Mouse (Mus musculus) forebrain, postnatal 0 days (tissue): ENCODE data around the gene Ubxn6. TPM values are rescaled to one million over a fixed set of nuclear protein-coding genes. Genes with fewer than 3 reads are reported as not detected.
"Not testable (repeated sequence)": the region's sequence is repeated elsewhere in the genome, so short reads cannot be mapped to it uniquely, and the experiment has no call there.

Experiments used
- ATAC-seq: fragments of 200-750 bp; cut with Nextera tagmentation; 2 replicates; pipeline ENCODE4 v1.8.0; 2017; ENCODE audit warnings: mild to moderate bottlenecking, moderate library complexity
- DNase-seq: peaks from one replicate; pipeline ENCODE4 v3.0.0-alpha.2; 2015
- H3K27ac ChIP-seq: fragments of 300-500 bp; sonication (generic); 2 replicates; pipeline ENCODE4 v1.5.1; 2014; ENCODE audit warnings: low read depth, mild to moderate bottlenecking, antibody characterized with exemption, low read length, moderate library complexity, mixed read lengths
- H3K27me3 ChIP-seq: fragments of 300-500 bp; sonication (generic); 2 replicates; pipeline ENCODE4 v1.6.1; 2014; ENCODE audit warnings: mild to moderate bottlenecking, low read length, mixed read lengths; ENCODE audit not compliant: insufficient read depth
- H3K36me3 ChIP-seq: fragments of 300-500 bp; sonication (generic); 2 replicates; pipeline ENCODE4 v1.6.1; 2014; ENCODE audit warnings: mild to moderate bottlenecking, moderate library complexity; ENCODE audit not compliant: insufficient read depth
- H3K4me1 ChIP-seq: fragments of 300-500 bp; sonication (generic); 2 replicates; pipeline ENCODE4 v1.6.1; 2014; ENCODE audit warnings: antibody characterized with exemption; ENCODE audit not compliant: insufficient read depth
- H3K4me2 ChIP-seq: fragments of 300-500 bp; sonication (generic); 2 replicates; pipeline ENCODE4 v1.6.1; 2014; ENCODE audit warnings: low read depth, mild to moderate bottlenecking, moderate library complexity
- H3K4me3 ChIP-seq: fragments of 300-500 bp; sonication (generic); 2 replicates; pipeline ENCODE4 v1.5.1; 2014; ENCODE audit warnings: low read depth, low read length, mixed read lengths
- H3K9ac ChIP-seq: fragments of 300-500 bp; sonication (generic); 2 replicates; pipeline ENCODE4 v1.6.1; 2014; ENCODE audit warnings: mild to moderate bottlenecking
- H3K9me3 ChIP-seq: fragments of 300-500 bp; sonication (generic); 2 replicates; pipeline ENCODE4 v1.6.1; 2016; ENCODE audit warnings: low read length
- CTCF ChIP-seq: sonication (generic); IDR thresholded peaks from 2 replicates; pipeline ENCODE4 v1.5.1; 2016; ENCODE audit warnings: antibody characterized with exemption, control low read depth, low read depth
- WGBS: fragments of 180-500 bp; shearing (Covaris S2); extraction: QIAGEN DNeasy Blood & Tissue Kit; methylation state at CpG from one replicate; pipeline ENCODE4 v1.1.7; 2014; 5-methylcytosine and 5-hydroxymethylcytosine counted together
- polyA plus RNA-seq: library from polyadenylated mRNA; unstranded; fragments of >200 nt; fragmentation: Nextera tagmentation; extraction: Ambion mirVana; gene quantifications from 2 replicates; pipeline ENCODE4 v1.2.1, GENCODE M21; 2015
- total RNA-seq: library from RNA; depleted of rRNA; stranded (reverse); fragments of >200 nt; gene quantifications from 2 replicates; pipeline ENCODE4 v1.2.3, GENCODE M21; 2014

Ubxn6 gene
- total and polyA plus RNA-seq, 2 experiments from 2014 or later: 88.1 to 90.3 TPM

GRCm38 (mm10) chr17:56108334-56109044 is 33.7 kb upstream of the Ubxn6 start:
- 81% methylated on average over 6 of the region's 6 CpGs for WGBS
- peak; percentile 17; the same call in 1 of the 2 replicates for ATAC-seq
- H3K27ac ChIP-seq: no peak overlapping the region
- peaks cover 10% of the 10 kb centered on the region; the same call in 1 of the 2 replicates for H3K36me3 ChIP-seq
- no peak overlapping the region for H3K9ac ChIP-seq
- no peak for TF ChIP-seq CTCF
- no peaks in the 10 kb centered on the region for H3K4me1 ChIP-seq
- DNase-seq: no peak
- no peak overlapping the region for H3K4me3 ChIP-seq
- no peaks in the 10 kb centered on the region for H3K9me3 ChIP-seq
- H3K4me2 ChIP-seq: no peak overlapping the region
- H3K27me3 ChIP-seq: no peaks in the 10 kb centered on the region

GRCm38 (mm10) chr17:56107736-56108135 is 32.9 kb upstream of the Ubxn6 start:
- Histone ChIP-seq H3K4me3 (no peak overlapping the region), H3K36me3 (peaks cover 18% of the 10 kb centered on the region), H3K4me1 (no peaks in the 10 kb centered on the region), H3K4me2 (no peak overlapping the region), H3K9ac (no peak overlapping the region), H3K9me3 (no peaks in the 10 kb centered on the region), H3K27me3 (no peaks in the 10 kb centered on the region), H3K27ac (no peak overlapping the region)
- no peak for TF ChIP-seq CTCF
- no peak for ATAC-seq
- 78% methylated on average over 2 of the region's 2 CpGs for WGBS
- no peak for DNase-seq

DNA sequence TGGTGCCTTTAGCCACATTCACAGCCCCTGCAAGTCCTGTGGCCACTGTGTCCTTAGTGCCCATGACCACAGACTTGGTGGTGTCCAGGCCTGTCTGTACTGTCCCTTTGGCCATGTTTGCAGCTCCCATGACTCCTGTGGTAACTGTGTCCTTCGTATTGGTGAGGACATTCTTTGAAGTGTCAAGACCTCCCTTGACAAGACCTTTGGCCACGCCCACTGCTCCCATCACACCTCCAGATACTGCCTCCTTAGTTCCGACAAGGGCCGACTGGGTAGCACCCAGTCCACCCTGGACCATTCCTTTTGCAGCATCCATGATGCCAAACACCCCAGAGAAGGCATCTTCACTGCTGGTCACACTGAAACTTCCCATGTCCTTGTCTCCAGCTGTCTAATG is 32.2 kb upstream of the Ubxn6 start:
- ATAC-seq (no peak), DNase-seq (no peak)
- Histone ChIP-seq H3K4me3 (no peak overlapping the region), H3K9ac (no peak overlapping the region), H3K27ac (no peak overlapping the region), H3K4me1 (no peaks in the 10 kb centered on the region), H3K4me2 (no peak overlapping the region), H3K36me3 (peaks cover 25% of the 10 kb centered on the region), H3K27me3 (no peaks in the 10 kb centered on the region), H3K9me3 (no peaks in the 10 kb centered on the region)
- WGBS: 78% methylated on average over 4 of the region's 4 CpGs
- no peak for TF ChIP-seq CTCF

GRCm38 (mm10) chr17:56106436-56106835 is 31.6 kb upstream of the Ubxn6 start:
- not testable (repeated sequence) for H3K9ac ChIP-seq, H3K4me2 ChIP-seq, H3K9me3 ChIP-seq, H3K27me3 ChIP-seq, H3K4me1 ChIP-seq, DNase-seq, H3K27ac ChIP-seq, ATAC-seq, H3K4me3 ChIP-seq
- 96% methylated on average over 4 of the region's 4 CpGs for WGBS
- H3K36me3 ChIP-seq: peaks cover 31% of the 10 kb centered on the region

DNA sequence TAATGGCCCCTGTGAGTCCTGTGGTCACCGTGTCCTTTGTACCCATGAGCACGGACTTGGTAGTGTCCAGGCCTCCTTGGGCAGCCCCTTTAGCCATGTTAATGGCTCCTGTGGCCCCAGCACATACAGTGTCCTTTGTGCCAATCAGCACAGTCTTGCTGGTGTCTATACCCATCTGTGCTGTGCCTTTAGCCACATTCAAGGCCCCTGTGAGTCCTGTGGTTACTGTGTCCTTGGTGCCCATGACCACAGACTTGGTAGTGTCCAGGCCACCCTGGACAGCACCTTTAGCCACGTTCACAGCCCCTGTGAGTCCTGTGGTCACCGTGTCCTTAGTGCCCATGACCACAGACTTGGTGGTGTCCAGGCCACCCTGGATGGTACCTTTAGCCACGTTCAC is 30.0 kb upstream of the Ubxn6 start:
- not testable (repeated sequence) for H3K4me2 ChIP-seq, H3K9me3 ChIP-seq, ATAC-seq, DNase-seq, H3K4me3 ChIP-seq, H3K9ac ChIP-seq, H3K27me3 ChIP-seq, H3K4me1 ChIP-seq, H3K27ac ChIP-seq
- H3K36me3 ChIP-seq: peaks cover 47% of the 10 kb centered on the region
- WGBS: 96% methylated on average over 2 of the region's 5 CpGs

DNA sequence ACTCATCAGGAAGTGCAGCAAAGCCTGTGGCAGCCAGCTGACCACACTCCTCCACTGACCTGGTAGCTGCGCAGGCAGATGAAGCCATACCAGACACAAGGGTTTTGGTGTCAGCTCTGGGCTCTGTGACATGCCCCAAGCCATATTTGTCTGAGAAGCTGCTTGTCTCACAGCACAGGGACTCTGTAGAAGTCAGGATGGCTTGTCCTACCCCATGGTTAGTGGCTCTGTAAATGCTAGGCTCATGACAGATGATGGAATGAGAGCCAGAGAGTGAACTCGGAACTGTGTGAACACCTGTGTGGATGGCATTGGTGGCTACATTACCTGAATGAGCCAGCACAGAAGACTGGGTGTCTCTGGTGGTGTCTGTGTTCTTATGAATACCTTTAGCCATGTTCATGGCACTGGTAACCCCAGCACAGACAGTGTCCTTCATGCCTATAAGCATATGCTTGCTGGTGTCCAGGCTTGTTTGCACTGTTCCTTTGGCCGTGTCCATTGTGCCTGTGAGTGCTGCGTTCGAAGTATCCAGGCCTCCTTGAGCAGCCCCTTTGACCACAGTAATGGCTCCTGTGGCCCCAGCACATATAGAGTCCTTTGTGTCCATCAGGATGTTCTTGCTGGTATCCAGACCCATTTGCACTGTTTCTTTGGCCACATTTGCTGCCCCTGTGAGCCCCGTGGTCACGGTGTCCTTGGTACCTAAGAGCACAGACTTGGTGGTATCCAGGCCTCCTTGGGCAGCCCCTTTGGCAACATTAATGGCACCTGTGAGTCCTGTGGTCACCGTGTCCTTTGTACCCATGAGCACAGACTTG is 28.8 kb upstream of the Ubxn6 start:
- WGBS: 96% methylated on average over 8 of the region's 8 CpGs
- no peak overlapping the region for H3K4me2 ChIP-seq
- H3K36me3 ChIP-seq: peaks cover 56% of the 10 kb centered on the region
- no peak for DNase-seq
- no peak overlapping the region for H3K4me3 ChIP-seq
- no peaks in the 10 kb centered on the region for H3K4me1 ChIP-seq
- no peak overlapping the region for H3K9ac ChIP-seq
- ATAC-seq: no peak
- no peaks in the 10 kb centered on the region for H3K9me3 ChIP-seq
- TF ChIP-seq CTCF: no peak
- H3K27me3 ChIP-seq: no peaks in the 10 kb centered on the region
- no peak overlapping the region for H3K27ac ChIP-seq

GRCm38 (mm10) chr17:56102927-56103326 is 28.1 kb upstream of the Ubxn6 start:
- H3K9ac ChIP-seq: no peak overlapping the region
- no peaks in the 10 kb centered on the region for H3K27me3 ChIP-seq
- no peak overlapping the region for H3K27ac ChIP-seq
- no peak overlapping the region for H3K4me2 ChIP-seq
- no peak for TF ChIP-seq CTCF
- no peaks in the 10 kb centered on the region for H3K9me3 ChIP-seq
- H3K4me3 ChIP-seq: no peak overlapping the region
- H3K4me1 ChIP-seq: no peaks in the 10 kb centered on the region
- WGBS: 96% methylated on average over 9 of the region's 9 CpGs
- peaks cover 60% of the 10 kb centered on the region for H3K36me3 ChIP-seq
- no peak for DNase-seq
- ATAC-seq: no peak
